Mouse (Mus musculus): ENCODE results near the gene Gpr182. TPM values are rescaled to one million over a fixed set of nuclear protein-coding genes. Genes with fewer than 3 reads are reported as not detected.

The Gpr182 gene
- total RNA-seq, 2 experiments from 2014 or later = 0.77 TPM; not detected in 1

- ATAC-seq (replicated peaks; ENCODE audit: low FRiP score, poor library complexity, severe bottlenecking) = no peak
These were observed 11.8 kb downstream of the Gpr182 start for GRCm38 (mm10) chr10:127739661-127740161.

DNA sequence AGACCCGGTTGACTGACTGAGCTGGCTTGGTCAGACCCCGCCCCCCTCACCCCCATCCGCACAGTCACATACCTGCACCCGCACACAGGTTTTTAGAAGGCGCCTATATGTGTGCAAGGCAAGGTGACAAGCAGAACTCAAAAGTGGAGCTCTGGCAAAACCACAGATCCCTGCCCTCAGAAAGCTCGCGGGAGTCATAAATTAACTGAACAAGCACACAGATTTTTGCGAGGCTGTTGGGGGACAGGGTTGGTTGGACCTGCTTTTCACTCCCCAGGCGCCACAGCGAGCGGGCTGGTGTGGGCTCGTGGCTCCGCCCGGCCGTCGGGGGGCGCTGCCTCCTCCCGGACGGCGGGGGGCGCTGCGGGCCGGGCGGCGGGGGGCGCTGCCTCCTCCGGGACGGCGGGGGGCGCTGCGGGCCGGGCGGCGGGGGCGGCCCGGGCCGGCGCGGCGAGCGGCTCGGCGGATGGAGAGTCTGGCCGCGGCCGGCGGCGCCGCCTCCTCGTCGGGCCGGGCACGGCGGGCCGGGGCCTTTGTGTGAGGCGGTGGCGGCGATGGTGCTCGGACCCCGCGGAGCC is 12.4 kb downstream of the Gpr182 start, which contains the start of gene Zbtb39:
Zbtb39 (plus strand) TSS at position 456 of the 578 bp plus-strand sequence.
- ATAC-seq (replicated peaks; ENCODE audit: low FRiP score, poor library complexity, severe bottlenecking) = peak; percentile 47; the same call in 1 of the 2 replicates

DNA sequence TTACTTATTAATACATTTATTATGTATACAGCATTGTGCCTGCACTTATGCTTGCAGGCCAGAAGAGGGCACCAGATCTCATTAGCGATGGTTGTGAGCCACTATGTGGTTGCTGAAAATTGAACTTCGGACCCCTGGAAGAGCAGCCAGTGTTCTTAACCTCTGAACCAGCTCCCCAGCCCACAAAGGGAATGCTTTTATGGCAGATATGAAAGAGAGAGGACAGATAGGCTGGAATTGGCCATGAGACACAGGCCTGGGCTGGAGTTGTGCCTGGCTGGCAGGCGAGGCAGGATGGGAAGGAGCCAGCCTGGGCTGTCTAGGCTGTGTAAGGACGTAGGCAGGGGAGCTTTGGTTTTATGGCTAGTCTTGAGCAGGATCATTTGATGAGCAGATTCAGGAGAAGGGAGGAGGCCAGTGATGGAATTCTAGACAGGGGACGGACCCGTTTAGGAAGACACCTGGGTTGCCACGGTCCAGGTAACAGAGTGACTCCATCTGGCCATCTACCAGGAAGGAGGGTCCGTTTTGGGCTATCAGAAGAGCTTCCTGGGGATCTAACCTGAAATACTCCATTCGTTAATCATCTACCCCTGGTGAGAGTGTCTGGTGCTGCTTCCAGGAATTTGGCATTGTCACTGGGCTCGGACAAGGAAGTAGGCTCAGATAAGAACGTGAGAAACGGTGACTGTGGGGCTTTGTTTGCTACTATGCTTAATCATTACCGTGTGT is 13.2 kb downstream of the Gpr182 start:
- peak; percentile 34; the same call in 1 of the 2 replicates for ATAC-seq (replicated peaks; ENCODE audit: low FRiP score, poor library complexity, severe bottlenecking)

DNA sequence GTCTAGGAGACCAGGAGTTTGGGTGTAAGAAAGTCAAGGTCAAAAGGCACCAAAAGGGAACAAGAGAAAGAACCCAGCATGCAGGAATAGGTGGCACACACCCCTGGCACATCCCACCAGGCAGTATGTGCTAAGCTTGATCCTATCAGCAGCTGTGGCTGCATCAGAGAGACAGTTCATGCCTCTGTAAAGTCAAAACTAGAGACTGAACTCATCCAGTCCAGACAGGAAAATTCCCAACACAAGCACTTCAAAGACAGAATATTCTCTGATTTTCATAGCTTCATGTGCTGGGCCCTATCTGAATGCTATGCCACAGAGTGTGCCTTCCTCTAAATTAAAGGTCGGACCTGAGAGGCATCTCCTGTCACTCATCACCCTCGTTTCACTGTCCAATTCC is 14.0 kb downstream of the Gpr182 start:
- ATAC-seq (replicated peaks; ENCODE audit: low FRiP score, poor library complexity, severe bottlenecking) = no peak

GRCm38 (mm10) chr10:127736916-127737315 is 14.6 kb downstream of the Gpr182 start:
- no peak for ATAC-seq (replicated peaks; ENCODE audit: low FRiP score, poor library complexity, severe bottlenecking)

GRCm38 (mm10) chr10:127736266-127736665 is 15.3 kb downstream of the Gpr182 start:
- no peak for ATAC-seq (replicated peaks; ENCODE audit: low FRiP score, poor library complexity, severe bottlenecking)

GRCm38 (mm10) chr10:127734434-127734833 is 17.1 kb downstream of the Gpr182 start:
- ATAC-seq (replicated peaks; ENCODE audit: low FRiP score, poor library complexity, severe bottlenecking) = no peak

DNA sequence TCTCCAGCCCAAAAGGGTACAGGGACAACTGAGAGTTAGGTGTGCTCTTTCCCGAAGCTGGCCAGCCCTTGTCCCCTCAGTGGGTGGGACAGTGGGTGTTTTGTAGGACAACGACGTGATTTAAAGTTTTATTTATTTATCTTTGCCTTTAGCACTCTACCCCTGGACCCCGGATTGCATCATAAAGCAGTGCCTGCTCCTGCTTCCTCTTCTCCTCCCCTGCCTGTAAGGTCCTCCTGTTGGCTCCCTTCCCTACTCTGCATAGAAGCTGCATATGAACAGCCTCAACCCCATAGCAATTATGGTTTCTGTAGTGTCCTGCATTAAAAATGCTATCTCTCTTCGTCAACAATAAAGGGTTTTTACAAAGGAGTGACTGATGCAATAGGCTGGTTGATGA is 20.1 kb downstream of the Gpr182 start:
- ATAC-seq (replicated peaks; ENCODE audit: low FRiP score, poor library complexity, severe bottlenecking) = no peak

- no peak for ATAC-seq (replicated peaks; ENCODE audit: low FRiP score, poor library complexity, severe bottlenecking)
These were observed 20.6 kb downstream of the Gpr182 start for GRCm38 (mm10) chr10:127730933-127731310.

DNA sequence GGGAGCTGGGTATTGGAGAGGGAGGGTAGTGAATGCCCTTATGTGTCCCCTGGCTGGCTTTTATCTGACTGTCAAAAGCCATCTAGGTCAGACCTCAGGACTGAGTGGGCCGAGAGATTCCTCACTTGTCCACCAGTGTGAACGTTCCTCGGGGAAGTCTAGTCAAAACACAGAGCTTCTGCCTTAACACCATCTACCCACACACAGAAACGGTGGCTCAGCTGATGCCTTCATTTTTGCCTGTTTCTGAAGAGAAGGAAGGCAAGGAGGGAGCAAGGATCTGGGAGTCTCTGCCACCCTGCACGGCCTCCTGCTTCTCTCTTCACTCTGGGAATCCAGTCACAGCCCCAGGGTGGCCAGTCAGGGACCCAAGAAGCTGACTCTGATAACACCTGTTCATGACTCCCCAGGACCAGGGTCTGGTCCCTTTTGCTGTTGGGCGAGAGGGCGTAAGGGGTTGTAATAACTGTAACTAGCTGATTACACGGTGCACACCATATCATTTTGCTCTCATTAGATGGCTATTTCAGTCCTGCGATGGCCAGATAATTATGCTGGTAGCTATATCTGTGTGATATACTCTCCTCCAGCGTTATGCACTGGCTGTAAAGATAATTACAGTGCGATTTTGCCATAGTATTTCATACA is 21.1 kb downstream of the Gpr182 start:
- ATAC-seq (replicated peaks; ENCODE audit: low FRiP score, poor library complexity, severe bottlenecking) = peak; percentile 72

DNA sequence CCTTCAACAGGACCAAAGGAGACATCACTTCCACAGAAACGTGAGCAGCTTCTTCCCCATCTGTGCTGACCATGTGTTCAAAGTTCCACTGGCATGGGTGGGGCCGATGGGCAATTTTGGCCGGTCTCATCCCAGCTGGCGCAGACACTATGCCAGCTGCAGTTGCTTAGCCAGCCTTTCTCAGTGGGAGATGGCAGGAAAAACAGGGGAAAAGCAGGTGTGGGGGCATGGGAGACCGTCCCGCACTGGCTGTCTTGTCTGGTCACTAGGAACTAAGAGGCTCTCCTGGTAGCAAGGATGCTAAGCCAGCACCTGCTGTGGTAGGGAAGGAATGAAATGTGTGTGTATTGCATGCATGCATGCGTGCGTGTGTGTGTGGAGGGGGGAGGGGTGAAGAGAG is 23.1 kb downstream of the Gpr182 start:
- ATAC-seq (replicated peaks; ENCODE audit: low FRiP score, poor library complexity, severe bottlenecking) = no peak

DNA sequence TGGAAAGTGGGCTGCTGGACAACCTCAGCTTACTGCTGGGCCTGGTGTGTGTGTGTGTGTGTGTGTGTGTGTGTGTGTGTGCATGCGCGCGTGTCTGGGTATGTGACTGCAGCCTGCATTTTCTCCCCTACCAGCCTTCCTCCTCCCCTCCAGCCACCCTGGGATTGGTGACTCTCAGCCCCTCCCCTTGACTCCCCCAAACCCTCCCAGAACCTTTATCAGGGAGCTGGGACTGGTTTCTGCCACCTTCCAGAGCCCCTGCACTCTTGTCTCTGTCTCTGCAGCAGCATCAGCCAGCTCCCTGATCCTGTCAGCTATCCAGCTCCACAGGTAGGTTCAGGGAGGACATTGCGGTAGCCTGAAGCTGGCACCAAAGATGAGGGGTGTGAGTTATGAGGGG is 26.4 kb downstream of the Gpr182 start:
- no peak for ATAC-seq (replicated peaks; ENCODE audit: low FRiP score, poor library complexity, severe bottlenecking)

GRCm38 (mm10) chr10:127724178-127724577 is 27.4 kb downstream of the Gpr182 start, which contains the start of gene Tac2:
Tac2 (plus strand) TSS chr10:127724478.
- ATAC-seq (replicated peaks; ENCODE audit: low FRiP score, poor library complexity, severe bottlenecking) = no peak

DNA sequence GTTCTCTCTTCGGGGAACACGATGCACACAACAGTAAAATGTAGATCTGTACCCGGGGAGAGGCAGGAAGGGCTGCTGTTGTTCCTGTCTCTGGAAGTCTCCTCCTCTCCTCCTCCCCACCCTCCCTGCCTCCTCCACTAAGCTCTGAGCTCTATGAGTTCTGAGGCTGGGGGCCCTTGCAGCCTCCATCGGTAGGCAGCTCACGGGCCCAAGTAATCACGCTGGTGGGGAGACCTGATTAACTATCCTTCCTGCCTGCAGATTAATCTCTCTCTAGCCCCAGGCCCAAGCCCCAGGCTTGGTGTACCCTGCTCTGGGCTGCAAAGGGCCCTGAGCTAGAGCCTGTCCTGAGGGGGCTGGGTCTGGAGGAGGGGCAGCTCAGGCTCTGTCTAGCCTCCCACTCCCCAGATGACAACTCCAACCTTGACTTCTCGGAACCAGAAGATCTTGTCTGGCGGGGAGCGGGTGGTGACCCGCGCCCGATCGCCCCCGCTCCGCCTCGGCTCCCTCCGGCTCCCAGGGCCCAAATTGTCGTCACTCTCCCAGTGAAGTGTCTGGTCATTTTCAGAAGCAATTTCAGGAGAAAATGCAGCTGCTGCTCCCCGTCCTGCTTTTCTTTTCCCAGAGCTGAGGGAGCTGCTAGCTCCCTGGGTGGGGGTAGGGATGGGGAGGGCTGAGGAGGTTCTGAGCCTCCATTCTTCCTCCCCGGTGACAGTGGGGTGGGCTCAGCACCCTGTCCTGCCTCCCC is 29.7 kb downstream of the Gpr182 start:
- ATAC-seq (replicated peaks; ENCODE audit: low FRiP score, poor library complexity, severe bottlenecking) = no peak

- ATAC-seq (replicated peaks; ENCODE audit: low FRiP score, poor library complexity, severe bottlenecking) = no peak
These were observed 38.8 kb downstream of the Gpr182 start for GRCm38 (mm10) chr10:127712736-127713135.

GRCm38 (mm10) chr10:127710331-127710730 is 41.2 kb downstream of the Gpr182 start:
- ATAC-seq (replicated peaks; ENCODE audit: low FRiP score, poor library complexity, severe bottlenecking) = no peak

DNA sequence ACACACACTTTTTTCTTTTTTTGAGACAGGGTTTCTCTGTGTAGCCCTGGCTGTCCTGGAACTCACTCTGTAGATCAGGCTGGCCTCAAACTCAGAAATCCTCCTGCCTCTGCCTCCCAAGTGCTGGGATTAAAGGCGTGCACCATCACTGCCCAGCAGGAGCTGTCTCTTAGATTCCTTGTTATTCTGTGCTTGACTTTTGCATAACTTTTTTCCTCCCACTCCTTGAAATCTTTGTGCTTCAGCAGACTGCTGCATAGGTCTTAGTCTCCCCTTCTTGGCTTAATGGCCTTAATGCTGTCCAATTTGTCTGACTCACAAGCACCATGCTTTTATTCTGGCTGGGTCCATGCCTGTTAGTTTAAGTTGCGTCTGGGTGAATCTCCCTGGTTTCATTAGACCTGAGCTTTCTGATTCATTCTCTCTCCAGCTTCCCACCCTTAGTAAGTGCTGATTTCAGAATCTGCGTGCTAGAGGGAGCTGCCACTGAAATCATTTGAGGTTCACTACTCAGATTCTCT is 42.6 kb downstream of the Gpr182 start:
- ATAC-seq (replicated peaks; ENCODE audit: low FRiP score, poor library complexity, severe bottlenecking) = no peak

GRCm38 (mm10) chr10:127707721-127708120 is 43.8 kb downstream of the Gpr182 start:
- ATAC-seq (replicated peaks; ENCODE audit: low FRiP score, poor library complexity, severe bottlenecking) = no peak

DNA sequence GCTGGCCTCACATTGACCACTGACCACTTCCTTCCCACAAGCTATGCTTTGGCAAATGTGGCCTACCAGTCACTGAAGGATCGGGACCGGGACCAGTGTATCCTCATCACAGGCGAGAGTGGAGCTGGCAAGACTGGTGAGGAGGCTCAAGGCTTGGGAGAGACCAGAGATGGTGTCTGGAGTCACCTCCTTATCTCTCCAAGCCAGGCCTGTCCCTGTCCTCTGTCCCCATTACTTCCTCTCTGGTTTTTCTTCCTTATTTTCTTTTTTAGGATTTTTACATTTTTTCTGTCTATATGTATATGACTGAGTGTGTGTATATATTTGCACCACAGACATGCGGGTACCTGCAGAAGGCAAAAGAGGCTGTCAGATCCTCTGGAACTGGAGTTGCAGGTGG is 45.7 kb downstream of the Gpr182 start:
- ATAC-seq (replicated peaks; ENCODE audit: low FRiP score, poor library complexity, severe bottlenecking) = no peak

DNA sequence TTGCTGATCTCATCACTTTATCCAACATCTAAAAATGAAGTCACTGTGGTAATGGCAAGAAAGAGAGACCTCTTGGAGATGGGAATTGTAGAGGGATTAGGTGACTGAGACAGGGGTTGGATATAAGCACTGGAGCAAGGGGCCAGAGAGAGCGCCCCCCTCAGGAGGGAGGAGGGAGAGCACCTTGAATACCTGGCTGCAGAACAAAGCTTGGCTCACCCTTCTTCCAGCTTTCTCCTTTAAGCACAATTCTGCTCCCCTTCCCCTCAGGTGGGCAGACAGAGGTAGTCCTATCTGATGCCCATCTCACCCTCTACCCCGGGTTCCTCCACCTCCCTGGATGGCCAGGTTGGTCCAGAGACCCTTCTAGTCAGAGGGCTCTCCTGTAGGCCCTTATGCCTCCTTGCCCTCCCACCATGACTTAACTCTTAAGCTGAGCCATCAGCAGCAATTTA is 46.7 kb downstream of the Gpr182 start, which contains the start of gene Myo1a:
Myo1a (plus strand) TSS at position 405 of the 455 bp plus-strand sequence.
- no peak for ATAC-seq (replicated peaks; ENCODE audit: low FRiP score, poor library complexity, severe bottlenecking)
